Mouse (Mus musculus) neutrophil, adult 5-6 weeks (primary cell): ENCODE measurements around the gene Zwilch. TPM values are rescaled to one million over a fixed set of nuclear protein-coding genes. Genes with fewer than 3 reads are reported as not detected.
"Not testable (repeated sequence)": the region's sequence is repeated elsewhere in the genome, so short reads cannot be mapped to it uniquely, and the experiment has no call there.

Experiments
- ATAC-seq: fragments of 151-379, 151-347 bp; 2 replicates; pipeline ENCODE4 v1.8.0; 2017; ENCODE audit warnings: mild to moderate bottlenecking, moderate TSS enrichment; ENCODE audit not compliant: insufficient number of reproducible peaks, poor library complexity, low FRiP score, severe bottlenecking; ENCODE audit errors: extremely low read depth
- total RNA-seq: library from RNA; stranded (forward); fragments of 200-1000 nt; gene quantifications from 2 replicates; pipeline ENCODE4 v1.2.3, GENCODE M21; 2017

Gene Zwilch
- total RNA-seq, 1 experiment from 2014 or later = 6.1 TPM

DNA sequence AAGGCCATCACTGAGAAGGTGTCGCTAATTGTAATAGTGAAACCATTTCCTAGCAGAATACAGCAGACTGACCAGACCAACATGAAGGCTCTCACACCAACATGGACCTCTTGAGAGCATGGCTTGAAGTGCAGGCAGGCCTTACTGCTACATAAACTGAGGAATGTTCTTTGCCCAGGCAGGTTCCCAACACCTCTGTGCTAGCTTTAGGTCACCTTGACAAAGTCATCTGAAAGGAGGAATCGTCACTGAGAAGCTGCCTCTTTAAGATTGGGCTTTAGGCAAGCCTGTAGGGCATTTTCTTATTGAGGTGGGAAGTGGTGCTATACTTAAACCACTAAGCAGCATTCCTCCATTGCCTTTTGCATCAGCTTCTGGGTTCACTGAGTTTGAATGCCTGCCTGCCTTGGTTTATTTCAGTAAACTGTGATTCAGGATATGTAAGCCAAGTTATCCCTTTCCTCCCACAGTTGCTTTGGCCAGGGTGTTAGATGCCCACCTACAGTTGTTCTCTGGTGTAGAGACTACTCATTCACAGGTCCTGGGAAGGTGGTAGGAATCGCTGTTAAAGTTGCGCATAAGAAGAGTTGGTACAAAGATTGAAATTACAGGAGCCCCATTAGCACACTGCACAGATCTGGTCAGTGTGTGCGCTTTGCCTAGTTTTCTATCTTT, 11.4 kb upstream of the Zwilch start:
- no peak for ATAC-seq

GRCm38 (mm10) chr9:64183295-64183694, 10.4 kb upstream of the Zwilch start:
- ATAC-seq = not testable (repeated sequence)

DNA sequence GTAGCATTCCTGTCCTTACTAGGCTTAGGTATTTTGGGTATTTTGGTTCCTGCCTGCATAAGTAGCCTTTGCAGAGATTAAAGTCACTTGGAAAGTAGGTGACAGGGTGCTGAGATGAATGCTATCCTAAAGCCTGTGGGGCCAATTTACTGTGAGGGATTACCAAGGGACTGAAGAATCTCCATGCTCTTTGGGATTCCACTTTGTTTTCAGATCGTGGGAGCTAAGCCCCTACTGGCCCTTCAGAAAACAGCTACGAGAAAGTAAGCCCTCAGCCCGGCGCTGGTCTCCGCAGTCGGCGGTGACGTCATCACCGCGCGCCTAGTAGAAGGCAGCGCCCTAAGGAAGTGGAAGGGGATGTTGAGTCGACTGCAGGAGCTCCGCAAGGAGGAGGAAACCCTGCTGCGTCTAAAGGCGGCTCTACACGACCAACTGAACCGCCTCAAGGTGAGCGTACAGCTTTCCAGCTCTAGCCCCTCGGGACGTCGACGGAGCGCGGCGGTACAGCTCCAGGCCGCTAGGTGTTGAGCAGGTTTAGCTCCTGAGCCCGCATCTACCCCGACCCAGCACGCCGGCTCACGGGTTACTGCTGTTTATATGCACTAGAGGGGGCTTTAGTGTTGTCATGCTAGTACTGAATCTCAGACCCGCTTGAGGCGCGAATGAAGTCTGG, 6.2 kb upstream of the Zwilch start, which contains the start of gene Snapc5:
Gene Snapc5 (plus strand): TSS at position 301 of the 673 bp plus-strand sequence.
- peak; percentile 89 for ATAC-seq

- no peak for ATAC-seq
Measured at GRCm38 (mm10) chr9:64178610-64178973, 5.7 kb upstream of the Zwilch start.

DNA sequence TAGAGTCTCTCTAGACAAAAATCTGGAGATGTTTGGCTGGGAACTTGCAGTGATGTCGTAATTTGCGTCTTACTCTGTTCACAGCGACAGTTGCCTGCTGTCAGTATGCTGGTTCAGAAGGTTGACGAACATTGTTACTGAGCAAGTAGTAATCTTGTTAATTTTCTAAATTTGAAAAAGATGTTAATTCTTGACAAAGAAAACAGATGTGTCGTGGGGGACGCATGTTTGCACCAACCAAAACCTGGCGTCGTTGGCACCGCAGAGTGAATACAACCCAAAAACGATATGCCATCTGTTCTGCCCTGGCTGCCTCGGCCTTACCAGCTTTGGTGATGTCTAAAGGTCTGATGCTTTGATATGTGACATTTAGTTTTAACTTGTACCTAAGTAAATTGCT, 2.5 kb upstream of the Zwilch start:
- ATAC-seq = no peak

GRCm38 (mm10) chr9:64174766-64175165, 1.9 kb upstream of the Zwilch start:
- ATAC-seq = no peak

GRCm38 (mm10) chr9:64174341-64174740, 1.4 kb upstream of the Zwilch start:
- no peak for ATAC-seq

- ATAC-seq = no peak
Measured at GRCm38 (mm10) chr9:64173666-64174220, 839 bp upstream of the Zwilch start.

DNA sequence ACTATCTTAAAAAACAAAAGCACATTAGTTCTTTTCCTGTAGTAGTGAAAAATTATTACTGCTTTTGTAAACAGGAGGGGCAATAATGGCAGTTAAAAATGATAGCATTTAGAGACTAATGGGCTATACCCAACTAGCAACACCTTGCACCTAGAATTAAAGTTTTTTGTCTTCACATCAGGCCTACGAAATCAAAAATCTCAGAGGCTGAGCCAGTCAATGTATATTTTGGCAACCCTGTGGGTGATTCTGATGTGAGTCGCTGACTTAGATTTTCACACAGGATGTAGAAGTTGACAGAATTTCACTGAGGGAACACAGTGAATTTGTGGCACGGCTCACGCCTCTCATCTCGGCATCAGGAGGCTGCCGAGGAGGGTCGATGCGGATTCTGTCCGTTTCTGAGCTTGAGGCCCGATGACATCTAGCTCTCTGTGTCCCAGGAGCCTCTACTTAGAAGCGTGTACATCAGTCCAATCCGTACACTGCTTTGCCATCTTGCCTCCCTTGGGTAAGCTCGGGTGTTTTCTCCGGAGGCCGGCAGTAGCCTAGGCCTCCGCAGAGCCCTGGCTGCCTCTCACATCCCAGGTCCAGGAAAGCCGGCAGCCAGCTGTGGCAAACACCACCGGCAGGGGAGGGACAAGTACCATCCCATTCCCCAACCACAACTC, 624 bp downstream of the Zwilch start:
- ATAC-seq = no peak

DNA sequence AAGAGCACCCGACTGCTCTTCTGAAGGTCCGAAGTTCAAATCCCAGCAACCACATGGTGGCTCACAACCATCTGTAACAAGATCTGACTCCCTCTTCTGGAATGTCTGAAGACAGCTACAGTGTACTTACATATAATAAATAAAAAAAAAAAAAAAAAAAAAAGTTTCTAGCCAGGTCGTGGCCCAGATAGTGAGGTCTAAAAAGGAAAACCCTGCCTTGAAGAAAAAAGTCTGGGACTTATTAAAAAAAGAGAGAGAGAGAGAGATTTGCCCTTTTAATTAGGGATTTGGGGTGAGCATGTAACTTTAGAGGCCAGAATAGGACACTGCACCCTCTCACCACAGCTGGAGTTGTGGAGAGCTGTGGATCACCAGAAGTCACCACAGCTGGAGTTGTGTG, 2.9 kb downstream of the Zwilch start:
- ATAC-seq = not testable (repeated sequence)

- no peak for ATAC-seq
Measured at GRCm38 (mm10) chr9:64160471-64160870, 12.4 kb downstream of the Zwilch start.

DNA sequence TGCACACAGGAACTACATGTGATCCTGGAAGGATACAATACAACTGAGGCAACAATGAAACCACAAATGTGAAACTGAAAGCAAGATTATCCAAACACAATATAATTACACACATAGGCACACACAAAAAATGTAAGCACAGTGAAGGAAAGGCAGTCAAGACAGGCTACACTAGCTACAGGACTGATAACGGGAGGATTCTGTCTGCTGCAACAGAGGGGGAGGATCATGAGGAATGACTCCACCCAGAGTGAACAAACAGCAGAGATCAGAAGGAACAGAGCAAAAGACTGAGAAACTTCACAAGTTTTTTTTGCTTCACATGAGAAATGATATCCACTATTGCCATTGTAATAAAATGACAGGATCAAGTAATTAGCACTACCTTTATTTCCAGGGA, 16.3 kb downstream of the Zwilch start:
- ATAC-seq = no peak

DNA sequence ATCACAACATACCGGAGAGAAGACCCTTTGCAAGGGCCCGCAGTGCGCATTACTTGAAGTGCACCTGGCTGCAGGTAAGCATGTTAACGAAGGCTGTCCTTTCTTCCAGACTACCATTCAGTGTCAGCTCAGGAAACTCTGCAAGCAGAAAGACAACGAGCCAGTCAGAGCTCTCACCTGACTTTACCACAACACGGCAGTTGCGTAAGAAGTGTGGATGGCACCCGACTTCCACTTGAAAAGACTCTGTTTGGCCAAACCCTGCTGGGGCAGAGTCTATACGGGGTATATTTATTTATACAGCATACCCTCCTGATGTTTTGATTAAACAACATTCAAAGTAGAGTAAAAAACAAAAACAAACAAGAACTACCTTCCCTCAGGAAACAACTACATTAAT, 33.0 kb downstream of the Zwilch start:
- ATAC-seq = no peak

- ATAC-seq = not testable (repeated sequence)
Measured at GRCm38 (mm10) chr9:64138896-64139295, 34.0 kb downstream of the Zwilch start.

DNA sequence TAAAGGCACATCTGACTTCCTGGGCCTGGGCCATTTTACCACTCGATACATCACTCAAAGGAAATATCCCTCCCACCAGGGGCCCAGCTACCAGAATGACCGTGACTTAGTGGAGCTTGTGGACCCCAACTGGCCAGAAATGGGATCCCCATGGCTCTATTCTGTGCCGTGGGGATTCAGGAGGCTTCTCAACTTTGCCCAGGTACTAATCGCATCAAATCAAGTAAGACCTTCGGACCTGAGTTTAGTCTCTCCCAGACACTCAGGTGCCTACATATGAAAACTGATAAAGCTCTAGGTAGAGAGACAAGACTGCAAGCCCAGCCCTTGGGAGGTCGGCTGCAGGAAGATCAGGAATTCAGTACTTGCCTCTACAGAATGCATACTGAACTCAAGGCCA, 41.3 kb downstream of the Zwilch start:
- no peak for ATAC-seq

- no peak for ATAC-seq
Measured at GRCm38 (mm10) chr9:64126121-64126520, 46.8 kb downstream of the Zwilch start.

- ATAC-seq = no peak
Measured at GRCm38 (mm10) chr9:64125307-64125706, 47.6 kb downstream of the Zwilch start.

GRCm38 (mm10) chr9:64124846-64125245, 48.1 kb downstream of the Zwilch start:
- not testable (repeated sequence) for ATAC-seq

GRCm38 (mm10) chr9:64122601-64123000, 50.3 kb downstream of the Zwilch start:
- ATAC-seq = no peak
